Mouse (Mus musculus): ENCODE measurements around the gene Wars.

Wars gene

DNA sequence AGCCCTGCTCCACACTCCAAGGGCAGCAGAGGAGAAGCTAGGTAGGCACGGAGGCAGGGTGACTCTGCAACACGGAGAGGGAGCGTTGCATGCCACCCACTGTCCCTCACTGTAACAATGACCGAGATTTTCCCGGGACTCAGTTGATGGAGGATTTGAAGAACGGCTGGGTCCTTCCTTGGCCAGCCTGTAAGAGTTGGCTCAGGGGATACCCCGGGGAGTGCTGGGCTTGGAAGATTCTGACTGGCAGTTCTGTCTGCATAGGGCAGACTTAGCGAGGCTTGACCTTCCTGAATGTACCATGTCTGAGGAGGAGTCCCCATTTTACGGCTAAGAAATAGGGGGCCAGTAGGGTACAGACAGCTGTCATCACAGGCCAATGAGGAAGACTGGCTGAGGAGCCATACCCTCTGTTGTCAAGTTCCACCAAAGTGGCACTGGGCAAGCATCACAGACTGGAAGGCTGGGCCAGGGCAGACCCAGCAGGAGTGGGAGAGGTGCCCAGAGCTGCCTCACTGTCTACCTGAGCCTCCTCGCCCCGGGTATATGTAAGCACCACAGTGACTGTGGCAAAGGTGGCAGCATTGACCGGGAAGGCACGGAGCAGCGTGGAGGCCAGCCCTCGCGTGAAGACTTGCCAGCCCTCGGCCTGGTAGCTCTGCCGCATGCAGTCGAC lies 67.6 kb downstream of the Wars start:
- no peak for DNase-seq (ENCODE audit: low spot score in 2 of 2)

DNA sequence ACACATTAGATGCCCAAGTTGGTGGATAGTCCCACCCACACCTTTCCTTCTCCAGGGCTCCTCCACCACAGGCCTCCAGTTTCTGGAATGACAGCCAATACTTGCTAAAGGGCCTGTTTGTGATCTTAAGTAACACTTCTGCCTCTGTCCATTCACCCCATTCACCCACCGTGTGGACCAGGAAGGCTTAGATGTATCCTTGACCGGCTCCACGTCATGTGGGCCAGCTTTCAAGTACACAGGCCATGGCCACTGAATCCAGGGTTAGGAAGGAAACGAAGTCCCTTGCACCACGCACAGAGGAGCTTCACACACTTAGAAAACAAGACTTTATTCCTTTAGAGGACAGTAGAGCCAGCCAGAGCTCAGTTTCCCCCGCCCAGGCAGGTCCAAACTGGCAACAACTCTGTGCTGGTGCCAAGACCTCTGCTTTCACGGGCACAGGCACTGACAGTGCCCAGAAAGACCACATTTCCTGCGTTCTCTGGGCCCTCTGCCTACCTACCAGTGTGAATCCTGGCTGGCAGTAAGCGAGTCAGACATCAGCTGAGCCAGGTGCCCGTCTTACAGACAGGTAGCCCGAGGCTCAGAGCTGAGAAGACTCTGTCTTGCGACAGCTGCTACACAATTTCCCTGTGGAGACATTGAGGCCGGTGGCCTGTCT lies 68.3 kb downstream of the Wars start:
- no peak for DNase-seq (ENCODE audit: low spot score in 2 of 2)

DNA sequence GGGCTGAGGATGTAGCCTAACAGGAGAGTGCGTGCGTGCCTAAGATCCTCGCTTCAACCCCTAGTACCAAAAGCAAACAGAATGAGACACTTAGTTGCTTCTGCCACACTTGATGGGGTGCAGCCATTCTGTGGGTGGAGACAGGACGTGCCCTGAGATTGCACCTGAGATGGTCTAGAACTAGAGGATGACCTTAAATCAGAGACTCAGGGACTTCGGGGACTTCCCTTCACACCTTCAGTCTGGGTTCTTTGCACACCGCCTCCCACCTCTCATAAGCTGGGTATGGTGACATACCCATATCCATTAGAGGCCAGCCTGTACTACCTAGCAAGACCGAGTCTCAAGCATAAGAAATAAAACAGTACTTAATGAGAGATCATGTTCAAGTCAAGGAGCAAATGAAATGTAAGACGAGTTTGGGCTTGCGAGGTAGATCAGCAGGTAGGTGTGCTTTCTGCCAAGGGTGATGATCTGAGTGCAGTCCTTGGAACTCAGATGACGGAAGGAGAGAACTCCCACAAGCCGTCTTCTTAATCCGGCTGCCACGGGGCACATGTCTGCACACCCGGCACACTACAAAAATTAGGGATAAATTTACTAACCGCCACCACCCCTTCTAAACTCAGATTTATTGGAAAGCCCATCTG lies 69.6 kb downstream of the Wars start:
- DNase-seq (ENCODE audit: low spot score in 2 of 2) = no peak

DNA sequence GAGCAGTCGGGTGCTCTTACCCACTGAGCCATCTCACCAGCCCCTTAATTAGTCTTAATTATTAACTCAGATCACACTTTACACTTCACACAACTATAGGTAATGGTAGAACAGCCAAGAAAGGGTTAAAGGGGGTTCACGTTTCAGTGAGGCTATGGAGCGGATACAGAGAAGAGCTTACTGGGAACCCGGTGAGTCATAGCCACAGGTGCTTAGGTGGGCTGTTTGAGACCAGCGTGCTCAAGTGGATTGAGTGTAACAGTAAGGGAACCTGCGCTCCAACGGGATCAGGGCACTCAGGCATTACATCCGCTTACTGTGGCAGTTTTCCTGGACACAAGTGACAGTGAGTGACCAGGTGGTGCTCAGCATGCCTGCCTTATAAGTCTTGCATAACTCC lies 70.9 kb downstream of the Wars start:
- no peak for DNase-seq (ENCODE audit: low spot score in 2 of 2)

DNA sequence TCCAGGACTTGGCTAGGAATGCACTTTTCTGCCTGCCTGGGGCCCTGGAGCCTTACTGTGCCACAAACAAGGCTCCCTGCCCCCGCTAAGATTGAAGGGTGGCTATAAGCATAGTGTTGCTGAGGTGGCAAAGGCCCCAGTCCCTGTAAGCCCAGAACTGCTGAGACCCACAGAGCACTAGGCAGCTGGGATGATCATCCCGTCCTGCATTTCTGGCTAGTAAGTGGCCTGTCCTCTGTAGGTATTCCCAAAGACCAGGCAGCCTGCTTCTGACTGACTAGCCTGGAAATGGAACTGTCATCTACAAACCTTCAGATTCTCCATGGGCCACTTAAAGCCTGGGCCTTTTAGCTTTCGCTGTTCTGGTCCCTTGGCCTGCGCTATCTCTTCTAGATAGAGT lies 73.5 kb downstream of the Wars start:
- DNase-seq (ENCODE audit: low spot score in 2 of 2) = no peak

DNA sequence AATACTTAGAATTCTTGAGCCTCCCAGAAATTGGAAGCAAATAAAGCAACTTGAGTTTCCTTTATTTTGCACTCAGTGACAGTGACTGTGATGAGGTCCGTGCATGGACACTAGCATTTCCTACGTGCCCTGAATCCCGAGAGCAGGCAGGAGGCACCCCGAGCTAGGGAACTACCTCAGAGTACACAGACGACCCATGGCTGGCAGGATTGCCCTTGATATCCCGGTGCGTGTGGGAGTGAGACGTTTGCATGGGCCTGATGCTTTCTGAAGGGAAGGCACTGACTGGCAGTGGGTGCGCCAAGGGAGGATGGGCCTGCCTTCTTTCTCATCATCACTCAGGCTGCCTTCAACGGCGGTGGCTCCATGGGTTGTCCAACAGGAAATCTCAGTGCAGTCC lies 77.4 kb downstream of the Wars start:
- DNase-seq (ENCODE audit: low spot score in 2 of 2) = no peak

DNA sequence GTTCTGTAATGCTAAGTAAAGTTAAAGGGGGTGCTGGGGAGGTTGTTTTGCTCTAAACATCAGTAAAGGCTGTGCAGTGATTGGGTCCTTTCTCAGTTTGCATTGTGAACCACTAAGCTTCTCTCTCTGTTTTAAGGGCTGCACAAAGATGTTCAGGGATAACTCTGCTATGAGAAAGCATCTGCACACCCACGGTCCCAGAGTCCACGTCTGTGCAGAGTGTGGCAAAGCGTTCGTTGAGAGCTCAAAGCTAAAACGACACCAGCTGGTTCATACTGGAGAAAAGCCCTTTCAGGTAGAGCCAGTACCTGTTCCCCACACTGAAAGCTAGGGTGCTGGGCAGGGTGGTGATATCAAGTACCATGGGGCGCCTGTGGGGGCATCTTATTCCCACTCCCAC lies 79.5 kb downstream of the Wars start:
- no peak for DNase-seq (ENCODE audit: low spot score in 2 of 2)

DNA sequence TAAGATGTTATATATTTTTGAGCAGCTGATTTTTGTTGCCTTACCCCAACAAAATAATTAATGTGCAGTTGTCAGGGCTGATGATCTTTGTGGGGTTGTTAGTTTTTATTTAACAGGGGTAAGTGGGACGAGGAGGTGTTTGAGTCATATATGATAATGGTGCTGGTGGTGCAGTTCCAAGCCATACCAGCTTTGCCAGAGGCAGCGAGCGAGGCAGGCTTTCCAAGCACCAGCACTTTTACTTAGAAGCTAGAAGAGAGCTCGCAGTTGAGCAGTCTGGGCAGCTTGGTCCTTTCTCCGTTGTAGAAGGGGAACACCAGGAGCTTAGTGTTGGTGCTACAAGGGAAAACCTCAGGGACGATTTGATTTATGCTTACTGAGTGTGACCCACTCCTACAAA lies 81.5 kb downstream of the Wars start:
- no peak for DNase-seq (ENCODE audit: low spot score in 2 of 2)

DNA sequence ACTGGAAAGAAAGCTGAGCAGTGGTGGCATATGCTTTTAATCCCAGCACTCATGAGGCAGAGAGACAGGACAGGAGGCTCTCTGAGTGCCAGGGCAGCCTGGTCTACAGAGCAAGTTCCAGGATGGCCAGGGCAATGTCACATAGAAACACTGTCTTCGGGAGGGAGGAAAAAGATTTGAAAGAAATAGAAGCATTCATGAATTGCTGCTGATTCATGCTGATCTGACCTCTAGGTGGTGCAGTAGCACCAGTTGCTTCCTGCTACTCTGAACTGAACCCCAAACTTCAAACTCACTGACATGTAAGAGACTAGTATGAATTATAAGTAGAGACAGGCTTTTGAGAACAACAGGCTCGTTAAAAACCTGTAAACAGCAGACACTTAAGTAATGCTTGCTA lies 82.8 kb downstream of the Wars start:
- no peak for DNase-seq (ENCODE audit: low spot score in 2 of 2)

DNA sequence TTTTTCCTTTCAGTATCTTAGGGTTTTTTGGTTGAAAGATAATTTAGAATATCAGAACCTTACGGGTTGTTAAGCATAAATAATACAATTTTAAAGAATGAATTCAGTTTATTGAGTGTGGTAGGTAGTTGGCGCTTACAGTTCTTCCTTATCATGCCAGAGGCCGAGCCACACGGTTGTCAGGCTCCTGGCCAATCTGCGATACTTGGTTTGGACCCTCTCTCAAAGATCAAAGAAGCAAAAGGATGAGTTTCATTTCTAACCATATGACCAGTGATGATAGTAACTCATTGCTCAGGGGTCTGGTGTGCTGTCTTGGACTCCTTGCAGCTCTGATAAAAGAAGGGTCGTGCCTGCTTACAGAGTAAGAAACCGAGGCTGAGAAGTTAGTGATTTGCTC lies 83.7 kb downstream of the Wars start:
- DNase-seq (ENCODE audit: low spot score in 2 of 2) = no peak
